Mouse (Mus musculus) adrenal gland, postnatal 36 days (tissue): ENCODE data around the gene Borcs5. TPM values are rescaled to one million over a fixed set of nuclear protein-coding genes. Genes with fewer than 3 reads are reported as not detected.

ENCODE experiments used
- DNase-seq, 2 experiments: peaks; one replicate each; pipeline ENCODE4 v3.0.0; 2021; ENCODE audit warnings: mixed read lengths in 1 of 2
- total RNA-seq, 2 experiments: library from RNA; stranded (reverse); gene quantifications; 2 replicates each; pipeline ENCODE4 v1.2.3; 2021

Borcs5 gene
- total RNA-seq, 2 experiments from 2014 or later = 13.7 to 15.4 TPM

GRCm38 (mm10) chr6:134626564-134626963, 12.7 kb upstream of the Borcs5 start:
- DNase-seq = no peak

- no peak for DNase-seq
These were observed 8.9 kb upstream of the Borcs5 start for GRCm38 (mm10) chr6:134630447-134630846.

- DNase-seq = peak; percentile 62 to 79
These were observed 7.2 kb upstream of the Borcs5 start, which contains the start of gene Mansc1 for GRCm38 (mm10) chr6:134631947-134632687. TSS of gene Mansc1 (minus strand) at chr6:134632488.

GRCm38 (mm10) chr6:134632756-134633155, 6.6 kb upstream of the Borcs5 start:
- DNase-seq = no peak

GRCm38 (mm10) chr6:134633553-134633952, 5.8 kb upstream of the Borcs5 start:
- no peak for DNase-seq

- no peak for DNase-seq
These were observed 2.8 kb upstream of the Borcs5 start for GRCm38 (mm10) chr6:134636476-134636875.

- DNase-seq = no peak
These were observed 590 bp downstream of the Borcs5 start for GRCm38 (mm10) chr6:134639900-134640299.

GRCm38 (mm10) chr6:134640485-134641475, 1.5 kb downstream of the Borcs5 start:
- DNase-seq = peak; percentile 95 to 97

GRCm38 (mm10) chr6:134641738-134642446, 2.6 kb downstream of the Borcs5 start:
- no peak for DNase-seq

- no peak for DNase-seq
These were observed 4.0 kb downstream of the Borcs5 start for GRCm38 (mm10) chr6:134643296-134643695.

GRCm38 (mm10) chr6:134646835-134647234, 7.5 kb downstream of the Borcs5 start:
- DNase-seq = no peak

- DNase-seq = no peak
These were observed 8.3 kb downstream of the Borcs5 start for GRCm38 (mm10) chr6:134647621-134648020.

- DNase-seq = no peak
These were observed 9.0 kb downstream of the Borcs5 start for GRCm38 (mm10) chr6:134648356-134648755.

GRCm38 (mm10) chr6:134656527-134656926, 17.2 kb downstream of the Borcs5 start:
- DNase-seq = no peak

GRCm38 (mm10) chr6:134659108-134659958, 20.0 kb downstream of the Borcs5 start:
- DNase-seq = peak; percentile 54 to 65

GRCm38 (mm10) chr6:134660714-134661406, 21.6 kb downstream of the Borcs5 start:
- no peak for DNase-seq

GRCm38 (mm10) chr6:134664573-134664972, 25.3 kb downstream of the Borcs5 start:
- DNase-seq = no peak

GRCm38 (mm10) chr6:134665817-134666216, 26.5 kb downstream of the Borcs5 start:
- no peak for DNase-seq

- no peak for DNase-seq
These were observed 29.2 kb downstream of the Borcs5 start for GRCm38 (mm10) chr6:134668519-134668918.

GRCm38 (mm10) chr6:134669179-134669865, 30.0 kb downstream of the Borcs5 start:
- no peak for DNase-seq
